Mouse (Mus musculus): ENCODE results near the gene Fgd4.
A peak's percentile ranks its signal among the peaks of the same experiment; 100 is the strongest.

Fgd4 gene

GRCm38 (mm10) chr16:16600461-16600860 lies at the start of gene Fgd4:
Gene Fgd4 (minus strand): TSS chr16:16600549.
- no peak for DNase-seq (ENCODE audit: low spot score)

- DNase-seq (ENCODE audit: low spot score): no peak
Measured at GRCm38 (mm10) chr16:16645148-16645547, 44.8 kb upstream of the Fgd4 start.

- no peak for DNase-seq (ENCODE audit: low spot score)
Measured at GRCm38 (mm10) chr16:16633730-16634129, 33.4 kb upstream of the Fgd4 start.

- peak; percentile 9 for DNase-seq (ENCODE audit: low spot score)
Measured at GRCm38 (mm10) chr16:16599586-16600401, 555 bp downstream of the Fgd4 start.

GRCm38 (mm10) chr16:16596582-16596981 lies 3.8 kb downstream of the Fgd4 start:
- no peak for DNase-seq (ENCODE audit: low spot score)

- no peak for DNase-seq (ENCODE audit: low spot score)
Measured at GRCm38 (mm10) chr16:16592622-16593021, 7.7 kb downstream of the Fgd4 start.

- peak; percentile 81 for DNase-seq (ENCODE audit: low spot score)
Measured at GRCm38 (mm10) chr16:16584409-16585032, 15.8 kb downstream of the Fgd4 start.

GRCm38 (mm10) chr16:16576556-16576955 lies 23.8 kb downstream of the Fgd4 start:
- no peak for DNase-seq (ENCODE audit: low spot score)

GRCm38 (mm10) chr16:16574508-16574907 lies 25.8 kb downstream of the Fgd4 start:
- DNase-seq (ENCODE audit: low spot score): no peak

- no peak for DNase-seq (ENCODE audit: low spot score)
Measured at GRCm38 (mm10) chr16:16573167-16573566, 27.2 kb downstream of the Fgd4 start.

- no peak for DNase-seq (ENCODE audit: low spot score)
Measured at GRCm38 (mm10) chr16:16571356-16571755, 29.0 kb downstream of the Fgd4 start.

GRCm38 (mm10) chr16:16566786-16567185 lies 33.6 kb downstream of the Fgd4 start:
- DNase-seq (ENCODE audit: low spot score): no peak

GRCm38 (mm10) chr16:16566215-16566614 lies 34.1 kb downstream of the Fgd4 start:
- DNase-seq (ENCODE audit: low spot score): no peak

GRCm38 (mm10) chr16:16565786-16566185 lies 34.6 kb downstream of the Fgd4 start:
- DNase-seq (ENCODE audit: low spot score): no peak

GRCm38 (mm10) chr16:16560718-16561117 lies 39.6 kb downstream of the Fgd4 start:
- no peak for DNase-seq (ENCODE audit: low spot score)

GRCm38 (mm10) chr16:16559878-16560531 lies 40.3 kb downstream of the Fgd4 start:
- peak; percentile 91 for DNase-seq (ENCODE audit: low spot score)

- DNase-seq (ENCODE audit: low spot score): peak; percentile 25
Measured at GRCm38 (mm10) chr16:16559016-16559877, 41.1 kb downstream of the Fgd4 start.

- DNase-seq (ENCODE audit: low spot score): no peak
Measured at GRCm38 (mm10) chr16:16557738-16558137, 42.6 kb downstream of the Fgd4 start.

- no peak for DNase-seq (ENCODE audit: low spot score)
Measured at GRCm38 (mm10) chr16:16554098-16554497, 46.3 kb downstream of the Fgd4 start.

GRCm38 (mm10) chr16:16552197-16552596 lies 48.2 kb downstream of the Fgd4 start:
- DNase-seq (ENCODE audit: low spot score): no peak

GRCm38 (mm10) chr16:16549105-16549504 lies 51.2 kb downstream of the Fgd4 start:
- no peak for DNase-seq (ENCODE audit: low spot score)

GRCm38 (mm10) chr16:16546657-16547056 lies 53.7 kb downstream of the Fgd4 start:
- no peak for DNase-seq (ENCODE audit: low spot score)

Data from layer of hippocampus, adult 11-12 months (tissue).